Comparison of ENCODE assay signal across 20 mouse cellular contexts in the genomic region with DNA sequence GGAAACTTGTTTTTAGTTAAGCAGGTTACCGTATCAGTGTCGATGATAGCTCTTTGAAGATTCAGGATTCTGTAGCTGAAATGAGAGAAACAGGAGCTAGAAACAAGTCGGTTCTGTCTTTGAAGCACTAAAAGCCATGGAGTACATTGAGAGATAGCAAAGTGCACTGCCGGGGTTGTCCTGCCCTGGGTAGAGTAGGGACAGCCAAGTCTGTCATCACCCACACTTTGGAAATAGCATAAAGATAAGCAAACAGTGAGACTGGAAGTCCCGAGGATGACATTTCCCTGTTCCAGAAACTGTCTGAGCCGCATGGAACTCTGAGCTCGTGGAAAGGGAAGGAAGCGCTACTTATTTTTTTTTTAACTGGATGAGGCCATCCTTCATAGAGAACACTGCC.
A peak's percentile ranks its signal among the peaks of the same experiment; 100 is the strongest.
DNase-seq lines count a peak whose midpoint lies in the region; ATAC-seq lines count a peak whose summit lies in the region.
"Had no signal": no experiment of that assay in that cellular context is flagged by ENCODE, and none has a peak within 500 bp of the region (broad histone marks: within the 10 kb centered on the region; RNA-seq: fewer than 3 reads in every experiment).

No protein-coding gene starts in this region.

- H3K4me3 ChIP-seq in kidney, embryonic 14.5 days (ENCODE audit: low read length) = no peak overlapping the region
- H3K4me3 ChIP-seq in lung, embryonic 16.5 days (ENCODE audit: low read length) = no peak overlapping the region
- peak overlapping the region; percentile 28; the same call in 1 of the 2 replicates for H3K4me3 ChIP-seq in heart, embryonic 10.5 days
- H3K4me3 ChIP-seq in hindbrain, embryonic 12.5 days = no peak overlapping the region
- H3K4me3 ChIP-seq: erythroblast, embryonic 14.5 days; limb, embryonic 13.5 days had no signal

- H3K4me2 ChIP-seq in kidney, embryonic 14.5 days (replicated peaks; ENCODE audit: low read depth, low read length) = no peak overlapping the region
- no peak overlapping the region for H3K4me2 ChIP-seq in lung, embryonic 16.5 days (ENCODE audit: low read depth, low read length)
- no peak overlapping the region for H3K4me2 ChIP-seq in hindbrain, embryonic 12.5 days (replicated peaks)
- H3K4me2 ChIP-seq: limb, embryonic 13.5 days; midbrain, embryonic 11.5 days had no signal

- peaks cover 17% of the 10 kb centered on the region; the same call in 1 of the 2 replicates for H3K4me1 ChIP-seq in kidney, embryonic 14.5 days (ENCODE audit: control insufficient read depth, insufficient read depth, low read length)
- peaks cover 10% of the 10 kb centered on the region for H3K4me1 ChIP-seq in lung, embryonic 16.5 days (replicated peaks; ENCODE audit: control insufficient read depth, insufficient read depth, low read length)
- H3K4me1 ChIP-seq in heart, embryonic 10.5 days = peaks cover 22% of the 10 kb centered on the region
- no peaks in the 10 kb centered on the region for H3K4me1 ChIP-seq in hindbrain, embryonic 12.5 days

- DNase-seq in kidney, postnatal 14 days = no peak
- DNase-seq in lung, postnatal 4 days = no peak
- peak; percentile 86 for DNase-seq in heart, embryonic 10.5 days (ENCODE audit: low spot score)
- peak; percentile 67 to 70 for DNase-seq in heart, postnatal 10 days
- DNase-seq: adrenal gland, postnatal 25 days; B cell, adult 2 months; cerebellum, adult 18-20 months; cerebellum, postnatal 36 days; kidney, adult 18-20 months; thymus, postnatal 14 days had no signal

- H3K27me3 ChIP-seq in kidney, embryonic 14.5 days (ENCODE audit: control insufficient read depth, insufficient read depth, low read length) = no peaks in the 10 kb centered on the region
- no peaks in the 10 kb centered on the region for H3K27me3 ChIP-seq in lung, embryonic 16.5 days (ENCODE audit: control insufficient read depth, insufficient read depth, low read depth, low read length)
- no peaks in the 10 kb centered on the region for H3K27me3 ChIP-seq in heart, embryonic 10.5 days (ENCODE audit: insufficient read depth, poor library complexity, severe bottlenecking)
- H3K27me3 ChIP-seq in hindbrain, embryonic 12.5 days = no peaks in the 10 kb centered on the region
- H3K27me3 ChIP-seq: limb, embryonic 13.5 days had no signal

- peak overlapping the region; percentile 39 for H3K27ac ChIP-seq in kidney, embryonic 14.5 days (ENCODE audit: low read depth, low read length)
- no peak overlapping the region for H3K27ac ChIP-seq in lung, embryonic 16.5 days (ENCODE audit: low read length)
- H3K27ac ChIP-seq in heart, embryonic 10.5 days = peak overlapping the region; percentile 65
- H3K27ac ChIP-seq in hindbrain, embryonic 12.5 days = no peak overlapping the region
- H3K27ac ChIP-seq: hindbrain, postnatal 0 days; limb, embryonic 13.5 days; macrophage had no signal

- intact Hi-C loops in heart, postnatal 10 days (cut with DNase I) = no loop called here

- WGBS in kidney, embryonic 14.5 days = 45% methylated on average over 8 of the region's 8 CpGs
- 44% methylated on average over 8 of the region's 8 CpGs for WGBS in lung, embryonic 16.5 days
- WGBS in heart, embryonic 10.5 days = 31% methylated on average over 8 of the region's 8 CpGs
- 88% methylated on average over 8 of the region's 8 CpGs for WGBS in hindbrain, embryonic 12.5 days

- no peak for ATAC-seq in kidney, embryonic 14.5 days (ENCODE audit: low FRiP score, low TSS enrichment)
- peak; percentile 82 for ATAC-seq in lung, embryonic 16.5 days (ENCODE audit: low read depth)
- no peak for ATAC-seq in hindbrain, embryonic 12.5 days (ENCODE audit: low FRiP score)
- ATAC-seq in erythroblast, adult 5-6 weeks (replicated peaks; ENCODE audit: low FRiP score, poor library complexity, severe bottlenecking) = no peak
- ATAC-seq: forebrain, embryonic 14.5 days; hindbrain, postnatal 0 days had no signal

- no peaks in the 10 kb centered on the region for H3K9me3 ChIP-seq in kidney, embryonic 14.5 days (ENCODE audit: control insufficient read depth, low read length)
- H3K9me3 ChIP-seq in lung, embryonic 16.5 days (ENCODE audit: control insufficient read depth, low read length) = no peaks in the 10 kb centered on the region
- H3K9me3 ChIP-seq in heart, embryonic 10.5 days = no peaks in the 10 kb centered on the region
- H3K9me3 ChIP-seq in hindbrain, embryonic 12.5 days (replicated peaks) = no peaks in the 10 kb centered on the region
- H3K9me3 ChIP-seq: limb, embryonic 13.5 days had no signal

- peaks cover 17% of the 10 kb centered on the region for H3K36me3 ChIP-seq in kidney, embryonic 14.5 days (ENCODE audit: control insufficient read depth, insufficient read depth, low read length)
- peaks cover 8% of the 10 kb centered on the region for H3K36me3 ChIP-seq in lung, embryonic 16.5 days (ENCODE audit: control insufficient read depth, insufficient read depth, low read length)
- peaks cover 12% of the 10 kb centered on the region for H3K36me3 ChIP-seq in heart, embryonic 10.5 days
- H3K36me3 ChIP-seq in hindbrain, embryonic 12.5 days = peaks cover 14% of the 10 kb centered on the region

- H3K9ac ChIP-seq in kidney, embryonic 14.5 days (ENCODE audit: low read depth, low read length) = no peak overlapping the region
- no peak overlapping the region for H3K9ac ChIP-seq in lung, embryonic 16.5 days (ENCODE audit: low read length)
- no peak overlapping the region for H3K9ac ChIP-seq in hindbrain, embryonic 12.5 days
- H3K9ac ChIP-seq: limb, embryonic 13.5 days had no signal

Comparison
In these comparisons a context has a peak if more than half of its experiments do, and no peak if none do; other contexts are left out.
1. H3K27ac ChIP-seq: peak in kidney, embryonic 14.5 days (single experiment) and heart, embryonic 10.5 days (single experiment); none in lung, embryonic 16.5 days (single experiment) and hindbrain, embryonic 12.5 days (single experiment).
2. DNase-seq: peak in heart, embryonic 10.5 days (single experiment) and heart, postnatal 10 days (2 of 2); none in kidney, postnatal 14 days (single experiment) and lung, postnatal 4 days (0 of 2).